Mouse (Mus musculus) E14TG2a.4 (cell line): ENCODE measurements at regions not wholly inside any gene's neighbourhood (a gene's known extent, or its start where the extent isn't known, plus 50 kb on each side); places are given as distances from the start of the nearest gene placed in this dataset.
"Not testable (repeated sequence)": the region's sequence is repeated elsewhere in the genome, so short reads cannot be mapped to it uniquely, and the experiment has no call there.

Source experiments
- CTCF ChIP-seq: conservative IDR thresholded peaks from 2 replicates; pipeline ENCODE4 v1.5.1; 2014; ENCODE audit warnings: low read length
- NANOG ChIP-seq: IDR thresholded peaks from 2 replicates; pipeline ENCODE4 v1.6.1; 2014; ENCODE audit warnings: borderline replicate concordance, low read length, mixed read lengths
- POU5F1 ChIP-seq: IDR thresholded peaks from 2 replicates; pipeline ENCODE4 v1.6.1; 2014; ENCODE audit warnings: low read length, borderline replicate concordance

DNA sequence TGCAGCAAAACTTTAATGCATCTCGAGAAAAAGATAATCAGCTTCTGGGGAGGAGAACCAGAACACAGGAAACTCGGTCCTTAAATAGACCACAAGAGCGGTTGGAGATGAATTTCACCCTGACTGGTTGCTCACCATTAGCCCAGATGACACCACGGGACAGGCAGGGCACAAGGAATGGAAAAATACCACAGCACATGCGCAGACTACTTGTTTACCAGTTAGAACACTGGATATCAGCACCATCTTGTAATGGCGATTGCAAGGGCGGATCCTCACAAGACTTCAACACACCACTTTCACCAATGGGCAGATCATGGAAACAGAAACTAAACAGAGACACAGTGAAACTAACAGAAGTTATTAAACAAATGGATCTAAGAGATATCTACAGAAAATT, 72.1 kb upstream of the Slc22a8 start:
- not testable (repeated sequence) for TF ChIP-seq CTCF, NANOG, POU5F1
